Mouse (Mus musculus): ENCODE measurements at regions not wholly inside any gene's neighbourhood (a gene's known extent, or its start where the extent isn't known, plus 50 kb on each side); places are given as distances from the start of the nearest gene placed in this dataset.

DNA sequence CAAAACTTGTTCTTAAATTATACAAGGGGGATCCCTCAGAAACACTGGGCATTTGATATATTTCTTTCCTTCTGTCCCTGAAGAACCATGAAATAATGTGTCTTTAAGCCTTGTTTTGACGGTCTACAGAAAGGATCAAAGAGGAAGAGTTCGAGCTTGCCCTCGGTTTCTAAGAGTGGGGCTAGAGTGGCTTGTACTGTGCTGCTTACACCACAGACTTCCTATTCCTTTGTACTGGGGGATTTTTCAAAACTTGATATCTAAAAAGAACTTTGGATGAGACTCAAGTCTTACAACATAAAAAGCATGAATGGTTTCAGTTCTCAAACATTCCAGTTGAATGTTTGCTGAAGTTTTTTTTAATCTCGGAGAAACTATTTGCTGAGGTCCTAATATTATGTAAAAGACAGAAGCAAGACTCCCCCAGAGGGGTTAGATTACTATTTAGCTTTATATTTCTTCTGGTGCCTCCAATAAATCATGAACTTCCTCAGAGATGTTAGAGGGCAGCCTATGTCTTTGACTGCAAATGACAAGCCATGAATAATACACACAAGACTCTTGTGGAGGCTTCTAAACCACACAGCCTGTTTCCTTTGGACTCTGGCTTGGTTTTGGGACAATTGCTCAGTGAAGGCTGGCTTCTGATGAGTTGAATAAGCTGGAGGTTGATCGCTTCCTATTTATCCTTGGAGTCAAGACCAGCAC, 352.0 kb upstream of the Smim15 start:
- DNase-seq, result no peak

DNA sequence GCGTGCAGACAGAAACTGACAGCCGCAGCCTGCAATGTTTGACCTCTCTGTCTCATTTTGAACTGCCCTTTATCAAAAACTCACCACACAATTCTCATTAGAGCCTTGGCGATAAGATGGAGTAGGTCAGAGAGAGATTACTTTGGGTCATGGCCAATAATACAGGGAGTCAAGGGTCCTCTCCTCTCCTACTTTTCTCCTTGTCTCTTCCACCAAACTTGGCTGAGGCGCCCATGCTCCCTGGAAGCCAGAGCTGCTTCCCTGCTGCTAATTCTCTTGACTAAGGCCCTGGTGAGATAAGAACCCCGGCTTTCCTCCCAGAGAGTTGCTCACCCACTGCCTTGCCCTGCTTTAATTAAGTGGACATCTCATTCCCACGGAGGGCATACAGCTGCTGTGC, 355.3 kb upstream of the Smim15 start:
- DNase-seq, result no peak

GRCm38 (mm10) chr13:107685231-107685630, 359.0 kb upstream of the Smim15 start:
- DNase-seq, result no peak

DNA sequence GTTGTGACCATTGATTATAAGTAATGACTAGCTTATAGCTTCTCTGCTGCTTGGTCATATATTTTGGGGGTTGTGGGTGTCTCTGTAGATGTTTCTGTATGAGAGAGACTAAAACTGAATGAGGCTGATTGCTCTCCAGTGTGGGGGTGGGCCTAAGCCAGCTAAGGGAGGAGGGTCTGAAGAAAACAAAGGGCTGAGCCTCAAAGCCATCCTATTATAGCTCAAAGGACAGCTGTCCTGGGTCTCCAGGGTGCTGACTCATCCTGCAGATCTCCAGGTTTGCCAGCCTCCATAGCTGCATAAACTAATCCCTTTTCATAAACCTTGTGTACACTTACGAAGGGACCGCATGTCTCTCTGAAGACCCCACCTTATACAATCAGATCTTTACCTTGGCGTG, 360.3 kb upstream of the Smim15 start:
- no peak for DNase-seq

- DNase-seq, result no peak
Observed at GRCm38 (mm10) chr13:107681719-107682118, 362.5 kb upstream of the Smim15 start.

DNA sequence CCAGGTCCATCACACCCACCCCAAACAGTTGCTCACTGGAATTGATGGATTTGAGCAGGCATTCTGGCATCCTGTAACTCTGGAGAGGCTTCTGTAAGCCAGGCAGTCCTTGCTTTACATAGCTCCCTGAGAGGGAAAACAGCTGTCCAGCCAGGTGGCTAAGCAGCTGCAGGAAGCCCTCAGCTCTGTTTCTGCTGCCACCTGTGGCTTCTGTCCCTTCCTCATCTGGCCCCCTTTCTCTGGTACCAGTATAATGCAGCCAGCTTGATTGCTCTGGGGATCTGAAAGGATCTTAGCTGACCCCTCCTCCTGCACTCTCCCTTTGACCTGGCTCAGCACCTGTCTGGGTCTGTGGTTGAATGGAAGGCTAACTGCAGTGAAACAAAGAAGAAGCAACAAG, 365.4 kb upstream of the Smim15 start:
- no peak for DNase-seq

DNA sequence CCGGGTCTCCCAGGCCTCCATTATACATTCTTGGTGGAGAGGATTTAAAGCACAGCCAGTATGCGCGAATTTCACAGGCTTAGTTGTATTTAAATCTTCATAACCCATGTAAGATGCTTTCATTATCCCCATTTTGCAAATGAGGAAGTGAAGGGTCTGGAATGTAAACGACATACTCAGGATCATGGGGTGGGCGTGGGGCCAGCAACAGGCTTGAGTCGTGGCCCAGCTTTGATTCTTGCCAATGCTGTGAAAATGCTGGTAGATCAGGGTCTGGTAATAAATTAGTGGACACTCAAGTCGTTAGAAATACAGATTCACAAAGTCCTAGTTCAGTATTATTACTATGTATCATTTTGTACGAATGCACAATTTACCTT, 367.2 kb upstream of the Smim15 start:
- DNase-seq, result no peak

DNA sequence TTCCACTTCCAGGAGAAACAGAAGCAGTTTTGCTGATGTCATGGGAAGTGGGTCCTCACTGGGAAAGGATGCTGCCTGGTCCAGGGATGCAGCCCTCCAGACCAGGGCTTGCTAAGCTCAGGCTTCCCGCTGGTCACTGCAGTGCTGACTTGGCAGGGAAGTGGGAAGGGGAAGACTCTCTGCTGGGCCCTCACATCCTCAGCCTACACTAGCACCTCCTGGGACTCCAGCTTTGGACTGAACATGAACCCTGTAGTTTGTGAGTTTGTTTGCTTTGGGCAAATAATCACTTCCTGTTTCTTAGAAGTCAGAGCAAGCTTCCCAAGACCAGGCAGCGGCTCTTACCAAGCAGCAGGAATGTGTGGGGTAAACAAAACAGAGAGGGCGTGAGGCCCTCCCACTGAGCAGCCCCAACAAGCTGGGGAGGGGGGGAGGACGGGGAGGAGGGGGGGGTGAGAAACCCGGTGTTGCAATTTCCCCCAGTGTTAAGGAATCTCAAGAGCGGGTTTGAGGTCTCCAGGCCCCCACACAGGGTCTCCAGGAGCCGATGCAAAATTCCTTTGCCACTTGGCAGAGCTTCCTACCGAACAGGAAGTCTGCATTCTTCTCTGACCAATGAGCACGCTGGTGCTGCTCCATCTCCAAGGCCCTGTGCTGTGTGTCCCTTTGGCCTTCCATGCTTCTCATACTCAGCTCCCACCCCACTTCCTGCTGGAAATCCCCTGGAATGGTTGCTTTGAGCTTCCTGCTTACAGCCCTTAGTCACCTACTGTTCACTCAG, 367.7 kb upstream of the Smim15 start:
- peak; percentile 23 for DNase-seq

- no peak for DNase-seq
Observed at GRCm38 (mm10) chr13:107672166-107672565, 372.1 kb upstream of the Smim15 start.

DNA sequence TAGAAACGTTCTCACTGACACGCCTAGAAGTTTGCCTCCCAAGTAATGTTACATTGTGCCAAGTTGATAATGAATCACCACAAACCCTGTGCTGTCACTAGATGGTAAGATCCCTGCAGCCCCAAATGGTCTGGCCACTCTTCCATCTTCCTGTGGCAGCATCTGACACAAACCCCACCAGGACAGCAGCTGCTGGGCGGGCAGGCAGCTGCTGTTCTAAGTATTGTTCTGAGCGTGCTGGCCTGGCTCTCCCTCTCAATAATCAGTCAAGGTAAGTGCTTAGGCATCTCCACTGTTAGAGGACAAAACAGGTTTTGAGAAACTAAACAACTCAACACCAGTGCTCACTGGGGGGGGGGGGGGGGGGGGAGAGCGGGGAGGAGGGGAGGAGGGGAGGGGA, 375.7 kb upstream of the Smim15 start:
- DNase-seq, result no peak

- DNase-seq, result no peak
Observed at GRCm38 (mm10) chr13:107665775-107666174, 378.5 kb upstream of the Smim15 start.

- DNase-seq, result no peak
Observed at GRCm38 (mm10) chr13:107664197-107664596, 380.0 kb upstream of the Smim15 start.

DNA sequence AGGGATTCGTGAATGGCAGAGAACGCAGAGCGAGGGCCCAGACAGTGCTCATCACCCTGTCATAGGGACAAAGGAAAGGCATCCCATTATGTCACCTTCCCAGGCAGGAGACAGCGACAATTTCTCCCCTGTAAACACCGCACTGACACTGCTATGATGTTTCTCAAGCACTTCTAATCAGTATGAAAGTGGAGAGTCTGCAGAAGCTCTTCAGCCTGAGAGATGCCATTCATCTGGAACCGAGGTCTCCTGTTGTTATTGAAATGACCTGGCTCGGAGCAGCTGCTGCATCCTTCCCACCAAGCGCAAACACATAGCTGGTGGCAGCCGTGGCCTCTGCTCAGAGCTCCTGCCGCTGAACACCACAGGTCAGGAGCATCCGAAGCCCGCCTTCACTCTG, 380.5 kb upstream of the Smim15 start:
- DNase-seq, result no peak

DNA sequence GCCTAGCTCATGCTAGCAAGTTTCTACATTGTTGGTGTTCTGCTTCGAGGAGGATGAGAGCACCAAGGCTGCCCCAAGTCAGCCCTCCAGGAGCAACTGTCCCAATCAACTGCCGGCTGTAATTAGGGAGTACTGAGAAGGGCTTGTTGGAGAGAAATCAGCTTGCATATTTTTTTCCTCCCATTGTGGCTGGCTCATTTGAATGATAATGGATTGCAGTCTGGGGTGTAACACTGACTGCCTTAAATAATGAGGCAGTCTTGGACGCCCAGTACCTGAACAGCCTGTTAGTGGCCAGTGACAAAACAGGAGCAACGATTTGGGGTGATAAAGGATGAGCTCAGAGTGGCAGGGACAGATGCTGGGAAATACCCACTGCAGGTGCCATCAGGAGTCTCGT, 382.8 kb upstream of the Smim15 start:
- DNase-seq, result no peak

DNA sequence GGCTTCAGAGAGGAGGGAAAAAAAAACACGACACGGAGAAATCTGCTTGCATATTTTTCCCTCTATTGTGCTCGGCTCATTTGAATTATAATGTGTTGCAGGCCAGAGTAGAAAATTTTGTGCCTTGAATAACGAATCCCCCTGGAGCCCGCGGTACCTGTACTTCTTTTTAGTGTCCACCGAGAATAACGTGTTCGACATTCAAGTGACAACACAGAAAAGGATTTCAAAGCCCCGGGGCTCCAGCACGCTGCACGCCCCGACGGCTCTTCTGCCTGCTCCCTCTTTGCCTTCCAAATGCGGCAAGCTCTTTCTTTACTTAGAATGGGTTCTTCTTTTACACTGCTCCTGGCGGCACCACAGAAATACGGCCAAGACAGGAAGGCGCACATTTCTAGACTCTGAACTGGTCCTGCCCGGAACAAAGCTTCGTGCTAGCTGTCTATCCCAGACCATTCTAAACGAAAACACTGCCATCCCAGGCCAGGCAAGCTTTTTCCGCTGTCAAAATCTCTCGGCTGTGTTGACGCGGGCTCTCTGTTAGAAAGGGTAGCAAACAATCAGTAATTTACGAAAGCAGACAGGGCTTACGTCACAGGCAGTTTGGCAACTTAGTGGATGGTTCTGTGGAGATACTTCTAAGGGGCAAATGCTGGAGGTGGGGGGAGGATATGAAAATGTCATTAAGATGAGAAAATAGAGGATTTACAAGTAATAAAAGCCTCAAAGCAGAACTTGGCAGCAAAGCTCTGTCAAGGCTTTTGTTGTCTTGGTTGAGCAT, 398.2 kb upstream of the Smim15 start:
- DNase-seq, result no peak

DNA sequence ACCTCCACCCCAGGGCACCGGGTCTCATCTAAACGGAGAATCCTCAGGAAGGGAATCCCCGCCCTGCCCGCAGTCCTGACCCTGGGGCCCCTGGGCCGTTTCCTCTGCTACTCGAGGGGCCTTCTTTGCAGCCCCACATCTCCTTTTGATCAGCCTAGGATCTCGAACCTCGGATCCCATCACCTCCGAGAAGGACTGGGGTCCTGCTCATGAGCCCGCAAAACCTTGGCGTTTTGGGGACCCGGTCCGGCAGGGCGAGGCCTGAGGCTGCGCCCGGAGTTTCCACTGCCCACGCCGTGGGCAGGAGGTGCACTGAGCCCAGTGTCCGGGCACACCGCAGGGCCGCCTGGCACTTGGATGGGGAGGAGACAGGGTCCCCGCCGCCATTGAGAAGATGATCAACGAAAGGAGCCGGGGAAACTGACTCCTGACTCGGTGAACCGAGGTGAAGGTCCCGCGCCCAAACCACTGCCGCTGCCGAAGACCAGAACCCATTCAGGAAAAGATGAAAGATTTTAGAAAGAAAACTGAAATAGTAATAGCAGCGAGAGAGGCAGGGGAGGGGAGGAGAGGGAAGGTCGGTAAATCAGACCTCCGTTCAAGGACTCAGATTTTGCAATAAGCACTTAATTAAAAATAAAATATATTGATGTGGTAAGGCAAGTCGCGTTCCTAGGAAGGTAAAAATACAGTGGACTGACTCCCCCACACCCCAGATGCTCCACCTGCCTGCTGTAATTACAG, 399.0 kb upstream of the Smim15 start:
- DNase-seq, result no peak

DNA sequence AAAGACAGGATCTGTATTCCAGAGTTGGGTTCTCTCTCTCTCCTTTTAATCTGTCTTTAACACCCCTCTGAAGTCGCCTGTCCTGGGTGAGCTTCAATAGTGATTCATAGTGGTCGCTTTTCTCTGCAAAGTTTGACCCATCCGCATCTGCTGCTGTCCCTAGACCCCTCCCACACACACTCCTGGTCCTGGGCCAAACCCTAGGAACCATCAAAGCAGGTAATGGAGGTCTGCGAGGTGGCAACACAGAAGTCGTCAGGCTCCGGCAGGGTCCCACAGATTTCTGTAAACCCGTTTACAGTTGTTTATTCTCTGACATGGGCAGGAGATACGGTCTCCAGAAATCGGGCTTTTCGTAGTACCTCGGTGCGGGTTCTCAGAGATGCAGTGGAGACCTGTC, 399.5 kb upstream of the Smim15 start:
- no peak for DNase-seq

DNA sequence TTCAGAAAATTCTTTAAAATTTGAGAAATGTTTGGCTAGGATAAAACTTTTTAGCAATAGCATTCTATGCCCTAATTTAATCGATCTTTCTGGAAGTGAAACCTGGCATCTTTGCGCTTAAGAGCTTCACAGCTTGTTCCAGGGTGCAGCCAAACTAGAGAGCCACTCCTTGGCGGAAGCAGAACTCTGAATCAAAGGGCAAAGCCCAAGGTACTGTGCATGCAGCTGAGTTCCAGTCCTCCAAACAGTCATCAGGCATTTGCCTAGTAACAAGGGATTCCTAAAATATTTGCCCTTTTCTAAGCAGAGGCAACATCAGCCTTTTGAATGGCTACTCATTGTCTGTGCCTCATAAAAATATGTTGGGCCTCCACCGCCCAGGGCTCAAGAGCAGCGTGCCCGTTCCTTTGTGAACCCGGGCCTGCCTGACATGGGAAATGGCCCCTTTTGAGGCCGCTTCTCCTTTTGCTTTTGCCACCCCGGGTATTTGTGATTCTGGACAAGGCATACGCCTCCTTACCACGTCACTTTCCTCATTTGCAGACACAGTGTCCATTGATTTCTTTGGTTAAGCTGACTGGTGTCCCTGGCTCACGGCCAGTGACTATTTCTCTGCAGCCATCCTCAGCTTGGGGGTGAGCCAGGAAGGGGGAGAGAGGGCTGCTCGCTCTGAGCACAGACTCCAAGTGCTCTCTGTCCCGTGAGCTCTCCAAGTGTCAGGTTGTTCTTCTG, 402.2 kb upstream of the Smim15 start:
- DNase-seq, result no peak

DNA sequence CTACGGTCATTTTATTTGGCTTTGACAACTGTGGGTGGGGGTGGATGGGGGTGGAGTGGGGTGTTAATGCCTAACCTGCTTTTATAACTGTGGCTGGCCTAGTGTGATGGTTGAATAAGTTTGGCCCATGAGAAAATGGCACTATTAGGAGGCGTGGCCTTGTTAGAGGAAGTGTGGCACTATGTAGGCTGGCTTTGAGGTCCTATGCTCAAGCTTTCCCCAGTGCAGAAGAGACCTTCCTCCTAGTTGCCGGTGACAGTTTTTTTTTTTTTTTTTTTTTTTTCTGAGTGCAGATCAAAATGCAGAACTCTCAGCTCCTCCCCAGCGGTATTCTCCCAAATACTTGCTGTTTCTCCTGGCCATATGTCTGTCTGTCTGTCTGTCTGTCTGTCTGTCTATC, 404.6 kb upstream of the Smim15 start:
- no peak for DNase-seq

GRCm38 (mm10) chr13:107637269-107637668, 407.0 kb upstream of the Smim15 start:
- DNase-seq, result no peak

GRCm38 (mm10) chr13:107635114-107635513, 409.1 kb upstream of the Smim15 start:
- no peak for DNase-seq

DNA sequence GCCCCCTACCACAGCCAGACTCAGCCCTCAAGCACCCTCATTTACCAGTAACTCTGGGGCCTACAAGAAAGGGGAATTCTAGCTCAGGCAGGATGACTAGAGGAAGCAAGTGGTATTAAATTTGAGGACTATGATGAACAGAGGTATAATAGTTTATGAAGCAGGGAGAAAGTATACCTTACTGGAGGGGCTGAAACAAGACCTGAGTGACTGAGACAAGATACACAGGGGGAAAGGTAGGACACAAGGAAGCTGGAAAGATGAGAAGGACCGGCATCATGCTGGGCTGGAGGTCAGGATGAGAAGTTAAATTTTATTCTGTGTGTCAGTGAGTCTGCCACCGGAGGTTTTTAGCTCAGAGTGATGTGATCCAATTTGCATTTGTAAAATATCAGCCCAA, 417.2 kb upstream of the Smim15 start:
- no peak for DNase-seq

Measured in gastrocnemius, postnatal 25 days (tissue).